Mouse (Mus musculus) liver, embryonic 15.5 days (tissue): Measurements from ENCODE around the gene C330021F23Rik. TPM values are rescaled to one million over a fixed set of nuclear protein-coding genes. Genes with fewer than 3 reads are reported as not detected.

Experiments
- ATAC-seq: fragments of 200-750 bp; cut with Nextera tagmentation; 2 replicates; pipeline ENCODE4 v1.8.0; 2017; ENCODE audit warnings: moderate number of reproducible peaks, mild to moderate bottlenecking, moderate library complexity; ENCODE audit not compliant: insufficient read depth
- H3K27ac ChIP-seq: fragments of 300-500 bp; sonication (generic); replicated peaks from 2 replicates; pipeline ENCODE4 v1.5.1; 2015; ENCODE audit warnings: mild to moderate bottlenecking, inconsistent platforms
- H3K27me3 ChIP-seq: fragments of 300-500 bp; sonication (generic); 2 replicates; pipeline ENCODE4 v1.6.1; 2015; ENCODE audit warnings: mild to moderate bottlenecking, inconsistent platforms
- H3K36me3 ChIP-seq: fragments of 300-500 bp; sonication (generic); replicated peaks from 2 replicates; pipeline ENCODE4 v1.6.1; 2015; ENCODE audit warnings: moderate library complexity, mild to moderate bottlenecking, inconsistent platforms
- H3K4me1 ChIP-seq: fragments of 300-500 bp; sonication (generic); replicated peaks from 2 replicates; pipeline ENCODE4 v1.6.1; 2015; ENCODE audit warnings: inconsistent platforms
- H3K4me2 ChIP-seq: fragments of 300-500 bp; sonication (generic); 2 replicates; pipeline ENCODE4 v1.6.1; 2015; ENCODE audit warnings: moderate library complexity, mild to moderate bottlenecking, inconsistent platforms
- H3K4me3 ChIP-seq: fragments of 300-500 bp; sonication (generic); replicated peaks from 2 replicates; pipeline ENCODE4 v1.5.1; 2015; ENCODE audit warnings: mild to moderate bottlenecking, inconsistent platforms
- H3K9ac ChIP-seq: fragments of 300-500 bp; sonication (generic); 2 replicates; pipeline ENCODE4 v1.6.1; 2015; ENCODE audit warnings: moderate library complexity, mild to moderate bottlenecking, inconsistent platforms
- H3K9me3 ChIP-seq: fragments of 300-500 bp; sonication (generic); replicated peaks from 2 replicates; pipeline ENCODE4 v1.6.1; 2016; ENCODE audit warnings: inconsistent platforms
- WGBS: fragments of 180-500 bp; shearing (Covaris S2); methylation state at CpG from one replicate; pipeline ENCODE4 v1.1.7; 2015; ENCODE audit warnings: mixed read lengths; ENCODE audit not compliant: insufficient replicate concordance; 5-methylcytosine and 5-hydroxymethylcytosine counted together
- polyA plus RNA-seq: library from polyadenylated mRNA; unstranded; fragments of >200 nt; fragmentation: Nextera tagmentation; extraction: Ambion mirVana; gene quantifications from 2 replicates; pipeline ENCODE4 v1.2.1, GENCODE M21; 2015

The C330021F23Rik gene
- polyA plus RNA-seq, 1 experiment from 2014 or later, result 4.4 TPM

GRCm38 (mm10) chr8:3588258-3588633, 20.5 kb downstream of the C330021F23Rik start:
- ATAC-seq, result no peak; the same call in 1 of the 2 replicates
- peaks cover 15% of the 10 kb centered on the region for H3K27me3 ChIP-seq
- peak overlapping the region; percentile 66 for H3K4me3 ChIP-seq
- H3K4me1 ChIP-seq, result peaks cover 26% of the 10 kb centered on the region
- no peaks in the 10 kb centered on the region for H3K36me3 ChIP-seq
- H3K4me2 ChIP-seq, result peak overlapping the region; percentile 96
- no peaks in the 10 kb centered on the region for H3K9me3 ChIP-seq
- peak overlapping the region; percentile 60 for H3K9ac ChIP-seq
- no peak overlapping the region for H3K27ac ChIP-seq
- WGBS, result 13% methylated on average over 11 of the region's 11 CpGs

- 34% methylated on average over 3 of the region's 3 CpGs for WGBS
- no peak overlapping the region for H3K4me2 ChIP-seq
- no peak for ATAC-seq
- no peak overlapping the region for H3K27ac ChIP-seq
- H3K4me3 ChIP-seq, result no peak overlapping the region
- no peaks in the 10 kb centered on the region for H3K27me3 ChIP-seq
- 0 out of 2 replicates have a peak, but pooled peaks cover 2% of the 10 kb centered on the region for H3K36me3 ChIP-seq
- H3K9me3 ChIP-seq, result no peaks in the 10 kb centered on the region
- H3K4me1 ChIP-seq, result no peaks in the 10 kb centered on the region; the same call in 1 of the 2 replicates
- no peak overlapping the region for H3K9ac ChIP-seq
These were observed 25.7 kb downstream of the C330021F23Rik start for GRCm38 (mm10) chr8:3593470-3593869.

- H3K27ac ChIP-seq, result no peak overlapping the region
- no peak overlapping the region for H3K9ac ChIP-seq
- no peak for ATAC-seq
- no peaks in the 10 kb centered on the region for H3K9me3 ChIP-seq
- no peaks in the 10 kb centered on the region for H3K27me3 ChIP-seq
- H3K36me3 ChIP-seq, result 0 out of 2 replicates have a peak, but pooled peaks cover 2% of the 10 kb centered on the region
- no peak overlapping the region for H3K4me2 ChIP-seq
- no peak overlapping the region for H3K4me3 ChIP-seq
- H3K4me1 ChIP-seq, result no peaks in the 10 kb centered on the region; the same call in 1 of the 2 replicates
- WGBS, result 64% methylated on average over 2 of the region's 2 CpGs
These were observed 26.7 kb downstream of the C330021F23Rik start for GRCm38 (mm10) chr8:3594466-3594865.

- no peaks in the 10 kb centered on the region for H3K4me1 ChIP-seq
- no peak overlapping the region for H3K9ac ChIP-seq
- WGBS, result 69% methylated on average over 3 of the region's 3 CpGs
- 0 out of 2 replicates have a peak, but pooled peaks cover 2% of the 10 kb centered on the region for H3K36me3 ChIP-seq
- no peak for ATAC-seq
- no peak overlapping the region for H3K4me2 ChIP-seq
- no peak overlapping the region for H3K27ac ChIP-seq
- no peaks in the 10 kb centered on the region for H3K9me3 ChIP-seq
- H3K27me3 ChIP-seq, result no peaks in the 10 kb centered on the region
- no peak overlapping the region for H3K4me3 ChIP-seq
These were observed 30.3 kb downstream of the C330021F23Rik start for GRCm38 (mm10) chr8:3598054-3598453.

- ATAC-seq, result no peak
- Histone ChIP-seq H3K4me2 (no peak overlapping the region), H3K9ac (no peak overlapping the region), H3K36me3 (0 out of 2 replicates have a peak, but pooled peaks cover 2% of the 10 kb centered on the region), H3K9me3 (no peaks in the 10 kb centered on the region), H3K27ac (no peak overlapping the region), H3K27me3 (no peaks in the 10 kb centered on the region), H3K4me1 (no peaks in the 10 kb centered on the region), H3K4me3 (no peak overlapping the region)
- 68% methylated on average over 1 of the region's 1 CpGs for WGBS
These were observed 31.4 kb downstream of the C330021F23Rik start for GRCm38 (mm10) chr8:3599219-3599618.

GRCm38 (mm10) chr8:3600401-3600800, 32.6 kb downstream of the C330021F23Rik start:
- H3K4me2 ChIP-seq, result no peak overlapping the region
- no peak overlapping the region for H3K4me3 ChIP-seq
- 0 out of 2 replicates have a peak, but pooled peaks cover 2% of the 10 kb centered on the region for H3K36me3 ChIP-seq
- no peak overlapping the region for H3K9ac ChIP-seq
- H3K27ac ChIP-seq, result no peak overlapping the region
- H3K4me1 ChIP-seq, result no peaks in the 10 kb centered on the region
- WGBS, result 72% methylated on average over 6 of the region's 6 CpGs
- no peak for ATAC-seq
- no peaks in the 10 kb centered on the region for H3K27me3 ChIP-seq
- no peaks in the 10 kb centered on the region for H3K9me3 ChIP-seq

GRCm38 (mm10) chr8:3603439-3603838, 35.6 kb downstream of the C330021F23Rik start:
- Histone ChIP-seq H3K9me3 (no peaks in the 10 kb centered on the region), H3K4me1 (peaks cover 7% of the 10 kb centered on the region; the same call in 1 of the 2 replicates), H3K36me3 (peaks cover 13% of the 10 kb centered on the region; the same call in 1 of the 2 replicates), H3K4me3 (no peak overlapping the region), H3K9ac (no peak overlapping the region), H3K4me2 (no peak overlapping the region), H3K27ac (no peak overlapping the region), H3K27me3 (no peaks in the 10 kb centered on the region)
- ATAC-seq, result no peak
- WGBS, result 69% methylated on average over 13 of the region's 13 CpGs

- no peak for ATAC-seq
- H3K36me3 ChIP-seq, result peaks cover 44% of the 10 kb centered on the region
- no peak overlapping the region for H3K27ac ChIP-seq
- H3K27me3 ChIP-seq, result no peaks in the 10 kb centered on the region
- H3K4me1 ChIP-seq, result peaks cover 7% of the 10 kb centered on the region; the same call in 1 of the 2 replicates
- no peaks in the 10 kb centered on the region for H3K9me3 ChIP-seq
- no peak overlapping the region for H3K9ac ChIP-seq
- 35% methylated on average over 16 of the region's 16 CpGs for WGBS
- H3K4me2 ChIP-seq, result no peak overlapping the region
- no peak overlapping the region for H3K4me3 ChIP-seq
These were observed 38.8 kb downstream of the C330021F23Rik start for GRCm38 (mm10) chr8:3606593-3606992.

- no peak overlapping the region for H3K4me3 ChIP-seq
- no peak for ATAC-seq
- H3K27ac ChIP-seq, result no peak overlapping the region
- H3K36me3 ChIP-seq, result peaks cover 56% of the 10 kb centered on the region
- no peaks in the 10 kb centered on the region for H3K9me3 ChIP-seq
- peaks cover 7% of the 10 kb centered on the region; the same call in 1 of the 2 replicates for H3K4me1 ChIP-seq
- WGBS, result 83% methylated on average over 7 of the region's 7 CpGs
- no peaks in the 10 kb centered on the region for H3K27me3 ChIP-seq
- no peak overlapping the region for H3K4me2 ChIP-seq
- H3K9ac ChIP-seq, result no peak overlapping the region
These were observed 40.0 kb downstream of the C330021F23Rik start for GRCm38 (mm10) chr8:3607822-3608221.

GRCm38 (mm10) chr8:3609046-3609815, 41.4 kb downstream of the C330021F23Rik start:
- no peak for ATAC-seq

GRCm38 (mm10) chr8:3609816-3610150, 42.0 kb downstream of the C330021F23Rik start:
- Histone ChIP-seq H3K4me2 (no peak overlapping the region), H3K27me3 (no peaks in the 10 kb centered on the region), H3K4me1 (peaks cover 7% of the 10 kb centered on the region; the same call in 1 of the 2 replicates), H3K4me3 (no peak overlapping the region), H3K9ac (no peak overlapping the region), H3K36me3 (peaks cover 76% of the 10 kb centered on the region), H3K27ac (no peak overlapping the region), H3K9me3 (no peaks in the 10 kb centered on the region)
- ATAC-seq, result no peak
- WGBS, result 80% methylated on average over 6 of the region's 6 CpGs

More at GRCm38 (mm10) chr8:3609046-3609815, 41.4 kb downstream of the C330021F23Rik start:
- Histone ChIP-seq H3K27me3 (no peaks in the 10 kb centered on the region), H3K4me3 (no peak overlapping the region), H3K27ac (no peak overlapping the region), H3K4me1 (peaks cover 7% of the 10 kb centered on the region; the same call in 1 of the 2 replicates), H3K36me3 (peaks cover 70% of the 10 kb centered on the region), H3K9me3 (no peaks in the 10 kb centered on the region), H3K9ac (no peak overlapping the region), H3K4me2 (no peak overlapping the region)
- 81% methylated on average over 12 of the region's 12 CpGs for WGBS
